Mouse (Mus musculus): Measurements from ENCODE around the gene Gm14698.
"Not testable (repeated sequence)": the region's sequence is repeated elsewhere in the genome, so short reads cannot be mapped to it uniquely, and the experiment has no call there.

Gene Gm14698

DNA sequence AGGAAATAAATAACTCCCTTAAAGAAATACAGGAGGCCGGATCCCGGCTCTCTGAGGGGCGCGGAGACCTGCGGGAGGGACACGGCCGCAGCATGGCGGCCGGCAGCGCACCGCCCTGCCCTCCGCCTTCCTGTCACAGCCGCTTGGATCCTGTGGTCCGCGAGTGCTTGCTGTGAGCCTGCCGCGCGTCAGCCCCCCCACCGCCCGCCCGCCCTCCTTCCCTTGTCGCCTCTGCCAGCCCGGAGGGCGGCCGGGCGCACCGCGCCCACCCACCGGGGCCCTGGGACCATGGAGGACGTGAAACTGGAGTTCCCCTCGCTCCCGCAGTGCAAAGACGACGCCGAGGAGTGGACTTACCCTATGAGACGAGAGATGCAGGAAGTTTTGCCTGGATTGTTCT, at the start of gene Gm14698:
TSS of gene Gm14698 (plus strand) at position 35 of the 400 bp plus-strand sequence.
- in situ Hi-C loops (cut with MboI; ENCODE audit: unreplicated experiment in 2 of 2) = not testable (repeated sequence)

DNA sequence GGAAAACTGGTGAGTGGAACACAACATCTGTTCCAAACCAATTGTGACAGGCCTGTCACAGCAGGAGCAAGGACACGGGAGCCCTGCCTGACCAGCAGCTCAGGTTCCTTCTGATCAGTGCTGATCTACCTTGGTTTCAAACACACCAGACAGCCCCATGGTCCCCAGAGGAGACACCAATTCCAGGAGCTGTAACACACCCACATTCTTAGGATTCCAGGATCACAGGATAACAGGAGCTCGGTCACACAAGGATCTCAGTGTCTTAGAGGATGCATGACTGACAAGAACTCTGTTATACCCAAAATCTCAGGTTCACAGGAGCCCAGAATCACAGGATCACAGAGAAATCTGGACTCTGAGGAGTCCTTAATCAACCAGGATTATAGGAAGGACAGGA, 444 bp upstream of the Gm14698 start:
- in situ Hi-C loops (cut with MboI; ENCODE audit: unreplicated experiment in 2 of 2) = not testable (repeated sequence)

DNA sequence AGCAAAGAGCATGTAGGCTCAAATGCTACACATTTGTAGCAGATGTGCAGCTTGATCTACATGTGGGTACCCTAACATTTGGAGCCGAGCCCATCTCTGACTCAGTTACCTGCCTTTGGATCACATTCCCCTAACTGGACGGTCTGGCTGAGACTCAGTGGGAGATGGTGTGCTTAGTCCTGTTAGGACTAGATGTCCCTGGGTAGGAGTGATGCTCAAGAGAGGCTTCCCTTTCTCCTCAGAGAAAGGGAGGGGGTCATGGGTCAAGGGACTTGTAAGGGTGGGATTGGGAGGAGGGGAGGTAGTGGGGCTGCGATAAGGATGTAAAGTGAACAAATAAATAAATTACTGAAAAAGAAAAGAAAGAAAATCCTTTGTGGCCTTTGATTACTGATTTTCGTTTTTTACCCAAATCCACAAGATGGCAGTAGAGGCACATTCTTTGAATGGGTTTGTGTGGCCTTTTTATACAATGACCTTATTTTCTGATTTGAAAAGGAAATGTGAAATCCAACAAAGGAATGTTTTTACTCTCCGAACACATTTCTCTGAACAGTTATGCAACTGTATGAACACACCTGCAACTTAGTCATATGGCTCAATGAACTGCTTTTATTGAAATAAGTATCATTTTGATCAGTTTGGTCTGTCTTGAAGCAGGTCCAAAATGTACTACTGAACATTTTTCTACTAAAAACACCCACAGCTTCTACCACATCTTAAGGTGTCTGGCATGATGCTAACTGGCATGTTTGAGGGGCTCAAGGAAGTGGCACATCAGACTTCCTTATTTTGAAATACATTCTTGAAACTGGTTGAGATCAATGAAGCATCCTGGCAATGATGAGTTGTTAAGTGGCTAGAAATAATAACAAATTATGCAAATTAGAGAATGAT, 18.9 kb downstream of the Gm14698 start:
- in situ Hi-C loops (cut with MboI; ENCODE audit: unreplicated experiment in 2 of 2) = no loop called here

DNA sequence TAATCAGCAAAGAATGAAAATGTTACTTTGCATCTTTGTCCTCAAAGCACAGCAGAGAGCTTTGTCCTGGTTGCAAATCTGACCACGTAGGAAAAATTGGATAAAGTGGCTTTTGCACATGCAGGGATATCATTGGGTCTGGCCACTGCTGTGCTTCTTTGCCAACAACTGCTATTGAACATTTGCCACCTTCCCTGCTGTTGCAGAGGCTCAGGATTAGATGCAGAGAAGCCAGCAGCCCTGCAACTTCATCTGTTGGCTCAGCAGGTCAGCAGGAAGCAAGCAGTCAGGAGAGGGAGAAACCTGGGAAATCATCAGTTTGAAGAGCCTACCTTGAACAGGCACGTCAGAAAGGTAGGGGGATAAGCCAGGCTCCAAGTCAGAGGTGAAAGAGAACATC, 44.3 kb downstream of the Gm14698 start:
- in situ Hi-C loops (cut with MboI; ENCODE audit: unreplicated experiment in 2 of 2) = no loop called here

Data from v-Abl transformed pro-B cells (cell line).